Mouse (Mus musculus): Measurements from ENCODE around the gene Kcnc1. TPM values are rescaled to one million over a fixed set of nuclear protein-coding genes. Genes with fewer than 3 reads are reported as not detected.

The Kcnc1 gene
- polyA plus RNA-seq, 1 experiment from 2014 or later = 8.4 TPM

DNA sequence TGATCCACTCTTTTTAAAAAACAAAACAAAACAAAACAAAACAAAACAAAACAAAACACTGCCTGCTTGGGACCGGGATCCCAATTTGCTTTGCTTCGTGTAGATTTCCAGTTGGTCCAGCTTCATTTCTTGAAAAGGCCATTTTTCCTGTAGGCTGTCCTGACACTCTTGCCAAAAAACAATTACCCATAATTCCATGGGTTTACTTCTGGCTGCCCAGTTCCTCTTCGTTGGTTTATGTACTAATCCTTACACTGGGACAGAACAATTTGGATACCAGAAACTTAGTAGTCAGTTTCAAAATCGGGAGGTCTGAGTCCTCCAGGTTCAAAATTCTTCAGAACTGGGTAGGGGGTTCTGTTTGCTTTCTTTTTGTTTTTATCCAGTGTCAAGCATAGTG, 6.1 kb upstream of the Kcnc1 start:
- ATAC-seq = no peak
- Histone ChIP-seq H3K36me3 (ENCODE audit: control insufficient read depth, insufficient read depth) (no peaks in the 10 kb centered on the region), H3K27ac (ENCODE audit: low read length) (no peak overlapping the region), H3K4me3 (replicated peaks; ENCODE audit: low read length) (no peak overlapping the region), H3K9me3 (ENCODE audit: control insufficient read depth, low read length) (no peaks in the 10 kb centered on the region), H3K27me3 (replicated peaks; ENCODE audit: control insufficient read depth, insufficient read depth, low read length) (peaks cover 13% of the 10 kb centered on the region), H3K4me2 (ENCODE audit: low read length) (no peak overlapping the region), H3K9ac (replicated peaks; ENCODE audit: low read depth, low read length) (no peak overlapping the region), H3K4me1 (replicated peaks; ENCODE audit: control insufficient read depth, insufficient read depth, low read length) (peaks cover 3% of the 10 kb centered on the region; the same call in 1 of the 2 replicates)
- WGBS = 41% methylated on average over 4 of the region's 4 CpGs

DNA sequence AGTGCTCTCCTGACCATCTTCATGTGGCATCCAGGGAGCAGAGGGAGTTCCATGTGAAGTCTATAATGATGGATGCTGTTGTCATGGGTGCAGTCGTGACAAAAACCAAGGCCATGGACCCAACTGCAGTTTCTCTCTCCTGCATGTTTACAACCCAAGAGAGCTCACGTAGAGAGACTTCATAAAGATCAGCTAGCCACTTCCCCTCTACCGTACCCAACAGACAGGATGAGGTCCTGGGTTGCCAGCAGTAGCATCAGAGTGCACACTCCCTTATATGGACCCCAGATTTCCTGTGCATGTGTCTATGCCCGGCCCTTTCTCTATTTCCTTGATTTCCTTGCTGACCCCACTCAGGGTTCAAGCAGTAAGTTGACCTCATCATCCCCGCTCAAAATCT, 4.6 kb upstream of the Kcnc1 start:
- no peak overlapping the region for H3K4me3 ChIP-seq (replicated peaks; ENCODE audit: low read length)
- 76% methylated on average over 5 of the region's 5 CpGs for WGBS

GRCm38 (mm10) chr7:46393116-46393515, 3.2 kb upstream of the Kcnc1 start:
- ATAC-seq = 0 out of 2 replicates have a peak, but pooled peaks have one; percentile 1
- Histone ChIP-seq H3K4me2 (ENCODE audit: low read length) (no peak overlapping the region), H3K9ac (replicated peaks; ENCODE audit: low read depth, low read length) (no peak overlapping the region), H3K27ac (ENCODE audit: low read length) (no peak overlapping the region), H3K4me3 (replicated peaks; ENCODE audit: low read length) (no peak overlapping the region), H3K27me3 (replicated peaks; ENCODE audit: control insufficient read depth, insufficient read depth, low read length) (peaks cover 15% of the 10 kb centered on the region), H3K9me3 (ENCODE audit: control insufficient read depth, low read length) (no peaks in the 10 kb centered on the region), H3K36me3 (ENCODE audit: control insufficient read depth, insufficient read depth) (no peaks in the 10 kb centered on the region), H3K4me1 (replicated peaks; ENCODE audit: control insufficient read depth, insufficient read depth, low read length) (peaks cover 16% of the 10 kb centered on the region)
- WGBS = 0% methylated on average over 2 of the region's 2 CpGs

More for the DNA sequence above, 4.6 kb upstream of the Kcnc1 start:
- H3K27me3 ChIP-seq (replicated peaks; ENCODE audit: control insufficient read depth, insufficient read depth, low read length) = peaks cover 15% of the 10 kb centered on the region
- peaks cover 7% of the 10 kb centered on the region; the same call in 1 of the 2 replicates for H3K4me1 ChIP-seq (replicated peaks; ENCODE audit: control insufficient read depth, insufficient read depth, low read length)
- H3K9me3 ChIP-seq (ENCODE audit: control insufficient read depth, low read length) = no peaks in the 10 kb centered on the region
- no peak overlapping the region for H3K9ac ChIP-seq (replicated peaks; ENCODE audit: low read depth, low read length)
- H3K36me3 ChIP-seq (ENCODE audit: control insufficient read depth, insufficient read depth) = no peaks in the 10 kb centered on the region
- no peak overlapping the region for H3K27ac ChIP-seq (ENCODE audit: low read length)
- no peak overlapping the region for H3K4me2 ChIP-seq (ENCODE audit: low read length)
- ATAC-seq = no peak

DNA sequence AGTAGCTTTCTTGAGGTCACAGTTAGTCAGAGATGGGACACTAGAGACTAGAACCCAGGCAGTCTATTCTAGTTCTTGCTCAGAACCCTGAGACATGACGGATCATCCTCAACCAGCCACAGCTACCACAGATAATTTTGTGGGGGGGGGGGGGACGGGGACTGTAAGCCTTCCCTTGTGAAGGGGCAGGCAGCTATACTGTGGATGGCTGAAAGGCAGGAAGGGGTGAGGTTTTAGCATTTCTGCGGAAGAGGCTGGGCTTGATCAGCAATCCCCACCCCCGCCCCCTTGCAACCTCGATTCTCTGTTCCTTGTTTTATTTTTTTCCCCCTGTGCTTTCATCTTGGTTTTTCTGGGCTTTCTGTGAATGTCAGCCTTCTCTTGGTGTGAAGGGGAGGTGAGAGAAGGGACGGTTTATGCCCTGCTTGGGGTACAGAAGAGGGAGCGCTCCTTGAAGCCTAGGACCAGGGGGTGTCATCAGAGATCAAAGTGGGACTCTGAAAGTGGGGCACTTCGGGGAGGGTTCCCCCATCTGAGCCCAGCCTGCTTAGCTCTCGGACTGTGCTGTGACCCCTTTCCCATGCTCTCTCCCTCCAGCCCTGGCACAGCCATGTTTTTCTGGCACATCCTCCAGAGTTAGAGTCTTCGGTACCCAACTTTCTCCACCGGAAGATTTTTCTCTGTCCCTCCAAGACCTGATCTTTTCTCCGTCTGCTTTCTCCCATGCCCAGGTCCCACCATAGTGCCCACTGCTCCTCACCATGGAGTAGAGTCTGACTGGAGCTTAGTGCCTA, 2.4 kb upstream of the Kcnc1 start:
- Histone ChIP-seq H3K4me2 (ENCODE audit: low read length) (no peak overlapping the region), H3K4me1 (replicated peaks; ENCODE audit: control insufficient read depth, insufficient read depth, low read length) (peaks cover 24% of the 10 kb centered on the region), H3K4me3 (replicated peaks; ENCODE audit: low read length) (no peak overlapping the region), H3K36me3 (ENCODE audit: control insufficient read depth, insufficient read depth) (no peaks in the 10 kb centered on the region), H3K9me3 (ENCODE audit: control insufficient read depth, low read length) (no peaks in the 10 kb centered on the region), H3K27ac (ENCODE audit: low read length) (no peak overlapping the region), H3K27me3 (replicated peaks; ENCODE audit: control insufficient read depth, insufficient read depth, low read length) (peaks cover 22% of the 10 kb centered on the region), H3K9ac (replicated peaks; ENCODE audit: low read depth, low read length) (no peak overlapping the region)
- WGBS = 58% methylated on average over 12 of the region's 12 CpGs
- ATAC-seq = no peak

DNA sequence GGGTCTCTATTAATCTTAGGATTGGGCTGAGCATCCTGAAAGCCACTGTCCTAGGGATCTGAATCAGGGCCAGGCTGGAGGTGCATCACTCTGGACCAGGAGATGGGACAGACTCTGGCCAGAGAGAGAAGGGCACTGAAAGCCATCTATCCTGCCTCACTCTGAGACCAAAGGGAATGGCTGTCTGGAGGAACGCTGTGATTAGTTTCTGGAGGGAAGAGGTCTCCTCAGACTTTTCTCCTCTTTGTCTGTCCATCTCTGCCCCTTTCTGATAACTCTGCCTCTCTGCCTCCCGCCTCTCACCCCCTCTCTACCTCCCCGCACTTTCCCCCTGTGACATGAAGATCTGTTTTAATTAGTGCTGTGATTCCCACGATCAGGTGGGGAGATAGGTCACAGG, 1.4 kb upstream of the Kcnc1 start:
- no peaks in the 10 kb centered on the region for H3K9me3 ChIP-seq (ENCODE audit: control insufficient read depth, low read length)
- peaks cover 34% of the 10 kb centered on the region for H3K4me1 ChIP-seq (replicated peaks; ENCODE audit: control insufficient read depth, insufficient read depth, low read length)
- no peak for ATAC-seq
- no peak overlapping the region for H3K4me3 ChIP-seq (replicated peaks; ENCODE audit: low read length)
- H3K36me3 ChIP-seq (ENCODE audit: control insufficient read depth, insufficient read depth) = no peaks in the 10 kb centered on the region
- no peak overlapping the region for H3K27ac ChIP-seq (ENCODE audit: low read length)
- no peak overlapping the region for H3K4me2 ChIP-seq (ENCODE audit: low read length)
- H3K27me3 ChIP-seq (replicated peaks; ENCODE audit: control insufficient read depth, insufficient read depth, low read length) = peaks cover 22% of the 10 kb centered on the region
- no peak overlapping the region for H3K9ac ChIP-seq (replicated peaks; ENCODE audit: low read depth, low read length)
- 67% methylated on average over 4 of the region's 4 CpGs for WGBS

GRCm38 (mm10) chr7:46395571-46395970, 726 bp upstream of the Kcnc1 start:
- Histone ChIP-seq H3K36me3 (ENCODE audit: control insufficient read depth, insufficient read depth) (no peaks in the 10 kb centered on the region), H3K4me1 (replicated peaks; ENCODE audit: control insufficient read depth, insufficient read depth, low read length) (peaks cover 40% of the 10 kb centered on the region), H3K27me3 (replicated peaks; ENCODE audit: control insufficient read depth, insufficient read depth, low read length) (peaks cover 22% of the 10 kb centered on the region), H3K9ac (replicated peaks; ENCODE audit: low read depth, low read length) (no peak overlapping the region), H3K4me2 (ENCODE audit: low read length) (peak overlapping the region; percentile 87), H3K27ac (ENCODE audit: low read length) (no peak overlapping the region), H3K9me3 (ENCODE audit: control insufficient read depth, low read length) (no peaks in the 10 kb centered on the region), H3K4me3 (replicated peaks; ENCODE audit: low read length) (peak overlapping the region; percentile 95; the same call in 1 of the 2 replicates)
- 49% methylated on average over 6 of the region's 6 CpGs for WGBS
- ATAC-seq = no peak

GRCm38 (mm10) chr7:46396928-46397731, 833 bp downstream of the Kcnc1 start:
- peak; percentile 71 for ATAC-seq
- H3K4me2 ChIP-seq (ENCODE audit: low read length) = peak overlapping the region; percentile 87
- H3K27me3 ChIP-seq (replicated peaks; ENCODE audit: control insufficient read depth, insufficient read depth, low read length) = peaks cover 22% of the 10 kb centered on the region
- no peaks in the 10 kb centered on the region for H3K9me3 ChIP-seq (ENCODE audit: control insufficient read depth, low read length)
- WGBS = under 1% methylated on average over 54 of the region's 64 CpGs
- no peaks in the 10 kb centered on the region for H3K36me3 ChIP-seq (ENCODE audit: control insufficient read depth, insufficient read depth)
- peak overlapping the region; percentile 94 for H3K9ac ChIP-seq (replicated peaks; ENCODE audit: low read depth, low read length)
- H3K4me1 ChIP-seq (replicated peaks; ENCODE audit: control insufficient read depth, insufficient read depth, low read length) = peaks cover 50% of the 10 kb centered on the region
- peak overlapping the region; percentile 95 for H3K4me3 ChIP-seq (replicated peaks; ENCODE audit: low read length)
- H3K27ac ChIP-seq (ENCODE audit: low read length) = peak overlapping the region; percentile 79

- H3K27me3 ChIP-seq (replicated peaks; ENCODE audit: control insufficient read depth, insufficient read depth, low read length) = peaks cover 22% of the 10 kb centered on the region
- H3K4me2 ChIP-seq (ENCODE audit: low read length) = peak overlapping the region; percentile 87
- peak overlapping the region; percentile 95 for H3K4me3 ChIP-seq (replicated peaks; ENCODE audit: low read length)
- no peaks in the 10 kb centered on the region for H3K36me3 ChIP-seq (ENCODE audit: control insufficient read depth, insufficient read depth)
- H3K9me3 ChIP-seq (ENCODE audit: control insufficient read depth, low read length) = no peaks in the 10 kb centered on the region
- no peak for ATAC-seq
- H3K9ac ChIP-seq (replicated peaks; ENCODE audit: low read depth, low read length) = peak overlapping the region; percentile 94
- H3K4me1 ChIP-seq (replicated peaks; ENCODE audit: control insufficient read depth, insufficient read depth, low read length) = peaks cover 50% of the 10 kb centered on the region
- WGBS = 10% methylated on average over 70 of the region's 70 CpGs
- H3K27ac ChIP-seq (ENCODE audit: low read length) = no peak overlapping the region
Measured at GRCm38 (mm10) chr7:46397732-46398333, 1.5 kb downstream of the Kcnc1 start.

- Histone ChIP-seq H3K4me2 (ENCODE audit: low read length) (peak overlapping the region; percentile 87), H3K27ac (ENCODE audit: low read length) (no peak overlapping the region), H3K27me3 (replicated peaks; ENCODE audit: control insufficient read depth, insufficient read depth, low read length) (peaks cover 22% of the 10 kb centered on the region), H3K4me1 (replicated peaks; ENCODE audit: control insufficient read depth, insufficient read depth, low read length) (peaks cover 47% of the 10 kb centered on the region), H3K9me3 (ENCODE audit: control insufficient read depth, low read length) (no peaks in the 10 kb centered on the region), H3K9ac (replicated peaks; ENCODE audit: low read depth, low read length) (peak overlapping the region; percentile 19; the same call in 1 of the 2 replicates), H3K36me3 (ENCODE audit: control insufficient read depth, insufficient read depth) (no peaks in the 10 kb centered on the region), H3K4me3 (replicated peaks; ENCODE audit: low read length) (peak overlapping the region; percentile 95)
- ATAC-seq = no peak
- WGBS = 61% methylated on average over 4 of the region's 4 CpGs
Measured at GRCm38 (mm10) chr7:46398612-46399011, 2.3 kb downstream of the Kcnc1 start.
